Mouse (Mus musculus): ENCODE measurements around the gene Gm20388. TPM values are rescaled to one million over a fixed set of nuclear protein-coding genes. Genes with fewer than 3 reads are reported as not detected.

Gene Gm20388
- polyA plus RNA-seq, 1 experiment: 49.7 TPM

- WGBS: 64% methylated on average over 6 of the region's 6 CpGs
- Histone ChIP-seq H3K4me3 (ENCODE audit: insufficient read depth, low read depth, low read length) (no peak overlapping the region), H3K4me1 (ENCODE audit: control insufficient read depth, insufficient read depth, low read length) (no peaks in the 10 kb centered on the region), H3K27me3 (replicated peaks; ENCODE audit: control insufficient read depth, insufficient read depth, low read length) (no peaks in the 10 kb centered on the region), H3K36me3 (ENCODE audit: control insufficient read depth, insufficient read depth, low read length) (no peaks in the 10 kb centered on the region), H3K27ac (ENCODE audit: insufficient read depth, low read depth, low read length) (no peak overlapping the region)
- DNase-seq: no peak
- TF ChIP-seq POLR2A (IDR thresholded peaks at IDR 0.05; ENCODE audit: low read depth, low read length): no peak
- TF ChIP-seq CTCF (conservative IDR thresholded peaks at IDR 0.05; ENCODE audit: insufficient read depth, insufficient read length, low read depth, low read length): no peak
These were observed 912.7 kb downstream of the Gm20388 start for GRCm38 (mm10) chr8:120823331-120823730.

- 71% methylated on average over 8 of the region's 8 CpGs for WGBS
- H3K27ac ChIP-seq (ENCODE audit: insufficient read depth, low read depth, low read length): no peak overlapping the region
- TF ChIP-seq POLR2A (IDR thresholded peaks at IDR 0.05; ENCODE audit: low read depth, low read length) (no peak), CTCF (conservative IDR thresholded peaks at IDR 0.05; ENCODE audit: insufficient read depth, insufficient read length, low read depth, low read length) (no peak)
- H3K4me1 ChIP-seq (ENCODE audit: control insufficient read depth, insufficient read depth, low read length): no peaks in the 10 kb centered on the region
- H3K36me3 ChIP-seq (ENCODE audit: control insufficient read depth, insufficient read depth, low read length): no peaks in the 10 kb centered on the region
- H3K27me3 ChIP-seq (replicated peaks; ENCODE audit: control insufficient read depth, insufficient read depth, low read length): no peaks in the 10 kb centered on the region
- H3K4me3 ChIP-seq (ENCODE audit: insufficient read depth, low read depth, low read length): no peak overlapping the region
- DNase-seq: no peak
These were observed 913.2 kb downstream of the Gm20388 start for GRCm38 (mm10) chr8:120823887-120824286.

GRCm38 (mm10) chr8:120824638-120825037 is 914.0 kb downstream of the Gm20388 start:
- no peak overlapping the region for H3K27ac ChIP-seq (ENCODE audit: insufficient read depth, low read depth, low read length)
- no peak overlapping the region for H3K4me3 ChIP-seq (ENCODE audit: insufficient read depth, low read depth, low read length)
- TF ChIP-seq CTCF (conservative IDR thresholded peaks at IDR 0.05; ENCODE audit: insufficient read depth, insufficient read length, low read depth, low read length): no peak
- no peak for TF ChIP-seq POLR2A (IDR thresholded peaks at IDR 0.05; ENCODE audit: low read depth, low read length)
- H3K36me3 ChIP-seq (ENCODE audit: control insufficient read depth, insufficient read depth, low read length): no peaks in the 10 kb centered on the region
- H3K27me3 ChIP-seq (replicated peaks; ENCODE audit: control insufficient read depth, insufficient read depth, low read length): no peaks in the 10 kb centered on the region
- no peaks in the 10 kb centered on the region for H3K4me1 ChIP-seq (ENCODE audit: control insufficient read depth, insufficient read depth, low read length)
- no peak for DNase-seq
- WGBS: 50% methylated on average over 7 of the region's 7 CpGs

- TF ChIP-seq CTCF (conservative IDR thresholded peaks at IDR 0.05; ENCODE audit: insufficient read depth, insufficient read length, low read depth, low read length) (peak; percentile 89), POLR2A (IDR thresholded peaks at IDR 0.05; ENCODE audit: low read depth, low read length) (no peak)
- Histone ChIP-seq H3K27ac (ENCODE audit: insufficient read depth, low read depth, low read length) (no peak overlapping the region), H3K27me3 (replicated peaks; ENCODE audit: control insufficient read depth, insufficient read depth, low read length) (no peaks in the 10 kb centered on the region), H3K36me3 (ENCODE audit: control insufficient read depth, insufficient read depth, low read length) (no peaks in the 10 kb centered on the region), H3K4me3 (ENCODE audit: insufficient read depth, low read depth, low read length) (no peak overlapping the region), H3K4me1 (ENCODE audit: control insufficient read depth, insufficient read depth, low read length) (no peaks in the 10 kb centered on the region)
- DNase-seq: peak; percentile 19
- 14% methylated on average over 14 of the region's 14 CpGs for WGBS
These were observed 917.6 kb downstream of the Gm20388 start for GRCm38 (mm10) chr8:120828279-120828678.

- WGBS: 88% methylated on average over 12 of the region's 12 CpGs
- H3K4me1 ChIP-seq (ENCODE audit: control insufficient read depth, insufficient read depth, low read length): no peaks in the 10 kb centered on the region
- H3K27me3 ChIP-seq (replicated peaks; ENCODE audit: control insufficient read depth, insufficient read depth, low read length): no peaks in the 10 kb centered on the region
- no peak for DNase-seq
- H3K36me3 ChIP-seq (ENCODE audit: control insufficient read depth, insufficient read depth, low read length): no peaks in the 10 kb centered on the region
- H3K4me3 ChIP-seq (ENCODE audit: insufficient read depth, low read depth, low read length): no peak overlapping the region
- H3K27ac ChIP-seq (ENCODE audit: insufficient read depth, low read depth, low read length): no peak overlapping the region
- TF ChIP-seq CTCF (conservative IDR thresholded peaks at IDR 0.05; ENCODE audit: insufficient read depth, insufficient read length, low read depth, low read length): no peak
- no peak for TF ChIP-seq POLR2A (IDR thresholded peaks at IDR 0.05; ENCODE audit: low read depth, low read length)
These were observed 920.0 kb downstream of the Gm20388 start for GRCm38 (mm10) chr8:120830661-120831060.

GRCm38 (mm10) chr8:120832022-120832421 is 921.4 kb downstream of the Gm20388 start:
- WGBS: 5% methylated on average over 9 of the region's 14 CpGs
- Histone ChIP-seq H3K27ac (ENCODE audit: insufficient read depth, low read depth, low read length) (no peak overlapping the region), H3K4me3 (ENCODE audit: insufficient read depth, low read depth, low read length) (no peak overlapping the region; the same call in 1 of the 2 replicates), H3K4me1 (ENCODE audit: control insufficient read depth, insufficient read depth, low read length) (no peaks in the 10 kb centered on the region), H3K27me3 (replicated peaks; ENCODE audit: control insufficient read depth, insufficient read depth, low read length) (no peaks in the 10 kb centered on the region), H3K36me3 (ENCODE audit: control insufficient read depth, insufficient read depth, low read length) (no peaks in the 10 kb centered on the region)
- no peak for DNase-seq
- TF ChIP-seq CTCF (conservative IDR thresholded peaks at IDR 0.05; ENCODE audit: insufficient read depth, insufficient read length, low read depth, low read length) (no peak), POLR2A (IDR thresholded peaks at IDR 0.05; ENCODE audit: low read depth, low read length) (no peak)

- Histone ChIP-seq H3K27me3 (replicated peaks; ENCODE audit: control insufficient read depth, insufficient read depth, low read length) (no peaks in the 10 kb centered on the region), H3K36me3 (ENCODE audit: control insufficient read depth, insufficient read depth, low read length) (no peaks in the 10 kb centered on the region), H3K4me1 (ENCODE audit: control insufficient read depth, insufficient read depth, low read length) (no peaks in the 10 kb centered on the region), H3K27ac (ENCODE audit: insufficient read depth, low read depth, low read length) (no peak overlapping the region), H3K4me3 (ENCODE audit: insufficient read depth, low read depth, low read length) (no peak overlapping the region)
- no peak for DNase-seq
- no peak for TF ChIP-seq CTCF (conservative IDR thresholded peaks at IDR 0.05; ENCODE audit: insufficient read depth, insufficient read length, low read depth, low read length)
- no peak for TF ChIP-seq POLR2A (IDR thresholded peaks at IDR 0.05; ENCODE audit: low read depth, low read length)
- WGBS: 71% methylated on average over 4 of the region's 4 CpGs
These were observed 922.6 kb downstream of the Gm20388 start for GRCm38 (mm10) chr8:120833196-120833595.

Data from kidney, adult 2 months (tissue).